Mouse (Mus musculus) kidney, postnatal 36 days (tissue): ENCODE data around the gene Skap1.
A peak's percentile ranks its signal among the peaks of the same experiment; 100 is the strongest.

ENCODE experiments used
- DNase-seq, 2 experiments: peaks; one replicate each; pipeline ENCODE4 v3.0.0; 2021 to 2022; ENCODE audit warnings: mixed read lengths in 2 of 2

The Skap1 gene

DNA sequence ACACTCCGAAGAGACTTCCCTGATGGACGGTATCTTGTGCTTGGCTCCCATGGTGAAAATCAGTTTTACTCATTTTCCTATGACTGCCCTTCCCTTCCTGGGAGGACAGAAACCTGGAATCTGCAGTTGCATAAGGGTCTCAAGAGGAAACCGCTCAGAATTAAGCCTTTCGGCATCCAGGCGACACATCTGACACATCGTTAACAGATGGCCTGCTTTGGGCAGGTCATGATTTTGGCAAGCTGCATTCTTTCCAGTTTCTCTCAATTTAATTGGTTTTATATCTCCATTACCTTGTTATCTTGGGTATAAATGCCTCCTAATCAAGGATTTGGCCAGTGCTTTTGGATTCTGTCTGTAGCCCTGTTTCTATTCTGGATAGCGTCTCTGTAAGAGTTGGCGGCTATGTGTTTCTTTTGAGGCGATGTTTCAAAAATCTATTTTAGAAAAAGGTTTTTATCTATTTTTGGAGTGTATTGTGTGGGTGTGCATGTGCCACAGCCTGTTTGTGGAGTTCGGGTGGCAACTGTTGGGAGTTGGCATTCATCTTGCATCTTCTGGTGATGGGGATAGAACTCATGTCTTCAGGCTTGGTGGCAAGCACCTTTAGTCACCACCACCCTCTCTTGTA lies 1.1 kb downstream of the Skap1 start:
- DNase-seq: no peak

DNA sequence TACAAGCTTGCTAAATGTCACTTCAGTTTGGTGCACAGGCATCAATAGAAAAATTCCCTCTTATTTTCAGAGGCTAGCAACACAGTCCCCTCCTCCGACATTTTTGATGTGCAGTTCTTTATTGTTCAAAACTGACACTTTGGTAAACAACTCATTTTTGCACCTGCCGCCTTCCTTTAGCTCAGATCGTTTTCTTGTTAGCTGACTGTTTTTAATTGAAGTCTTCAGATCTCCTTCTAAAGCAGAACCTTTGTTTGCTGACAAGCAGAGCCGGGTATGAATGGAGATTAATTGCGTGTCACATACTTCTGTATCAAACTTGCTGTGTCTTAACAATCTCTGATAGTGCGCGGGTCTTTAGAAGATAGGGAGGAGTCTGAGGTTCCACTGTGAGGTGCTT lies 2.0 kb downstream of the Skap1 start:
- no peak for DNase-seq

DNA sequence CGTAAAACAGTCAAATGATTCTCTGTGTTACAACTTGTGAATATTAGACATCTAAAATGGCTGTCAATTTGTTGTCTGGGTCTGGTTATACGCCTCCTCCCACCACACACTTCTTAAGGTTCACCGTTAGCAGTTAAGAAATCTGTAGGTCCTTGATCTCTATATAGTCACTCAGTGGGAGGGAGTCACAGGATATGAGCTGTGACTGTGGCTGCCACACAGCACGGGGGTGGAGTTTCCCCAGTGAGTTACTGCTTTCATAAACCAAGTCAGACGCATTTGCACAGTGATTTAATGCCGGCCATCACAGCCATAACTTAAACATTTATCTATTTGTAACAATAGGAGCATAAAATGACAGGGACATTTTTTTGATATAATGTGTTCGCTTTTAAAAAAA lies 2.6 kb downstream of the Skap1 start:
- DNase-seq: no peak

DNA sequence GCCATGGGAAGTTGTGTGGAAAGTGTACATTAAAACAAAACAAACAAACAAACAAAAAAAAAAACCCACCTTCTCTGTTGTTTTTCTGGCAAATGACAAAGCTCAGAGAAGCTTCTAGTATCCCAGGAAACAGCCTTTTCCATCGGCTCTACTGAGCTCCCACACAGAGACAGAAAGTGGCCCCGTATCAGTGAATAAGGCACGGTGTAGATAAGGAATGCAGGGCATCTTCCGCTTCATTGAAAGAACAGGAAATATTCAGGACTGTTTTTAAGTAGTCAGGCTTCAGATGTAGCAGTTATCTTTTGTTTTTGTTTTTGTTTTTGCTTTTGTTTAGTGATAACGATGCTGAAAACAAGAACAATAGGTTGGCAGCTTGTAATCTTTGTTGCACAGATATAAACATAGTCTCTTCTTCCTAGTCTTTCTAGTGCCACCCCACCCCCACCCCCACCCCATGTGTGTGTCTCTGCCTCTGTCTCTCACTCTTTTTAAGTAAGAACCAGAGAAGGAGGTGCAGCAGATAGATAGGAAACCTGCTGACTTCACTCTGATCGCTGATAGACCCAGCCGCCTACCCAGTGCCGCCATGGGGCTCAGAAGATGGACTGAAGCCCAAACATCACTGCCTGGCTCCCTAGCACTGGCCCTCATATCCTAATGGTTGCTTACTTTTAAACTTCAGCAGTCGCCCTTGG lies 3.8 kb downstream of the Skap1 start:
- DNase-seq: no peak

DNA sequence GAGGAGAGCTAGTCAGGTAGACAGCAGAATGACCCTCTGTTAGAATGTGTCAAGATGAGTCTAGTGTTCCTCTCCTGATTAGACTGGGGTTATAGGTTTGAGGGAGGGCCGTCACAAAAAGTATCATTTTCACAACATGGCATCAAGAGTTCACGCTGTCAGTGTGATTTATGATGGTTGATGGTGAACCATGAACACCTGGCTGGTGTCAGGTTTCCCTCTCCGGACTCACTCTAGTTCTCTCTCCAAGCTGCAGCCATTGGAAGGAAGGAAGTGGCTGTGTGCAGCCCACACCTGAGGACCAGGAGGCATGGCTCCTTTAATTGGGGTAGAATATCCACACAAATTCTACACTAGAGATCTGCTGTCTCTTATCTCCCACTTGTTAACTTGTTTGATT lies 18.3 kb downstream of the Skap1 start:
- DNase-seq: no peak

DNA sequence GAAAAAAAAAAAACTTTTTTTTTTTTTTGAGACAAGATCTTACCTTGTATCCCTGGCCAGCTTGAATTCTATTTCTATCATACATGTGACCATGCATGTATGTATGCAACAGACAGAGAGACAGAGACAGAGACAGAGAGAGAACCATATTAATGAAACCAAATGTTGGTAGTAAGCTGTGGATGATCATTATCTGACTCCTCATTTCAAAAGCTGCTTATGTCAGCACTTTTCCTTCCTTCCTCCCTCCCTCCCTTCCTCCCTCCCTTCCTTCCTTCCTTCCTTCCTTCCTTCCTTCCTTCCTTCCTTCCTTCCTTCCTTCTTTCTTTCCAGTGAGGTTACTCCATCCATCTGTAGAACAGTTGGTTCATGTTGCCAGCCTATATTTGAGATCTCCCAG lies 18.8 kb downstream of the Skap1 start:
- DNase-seq: no peak

DNA sequence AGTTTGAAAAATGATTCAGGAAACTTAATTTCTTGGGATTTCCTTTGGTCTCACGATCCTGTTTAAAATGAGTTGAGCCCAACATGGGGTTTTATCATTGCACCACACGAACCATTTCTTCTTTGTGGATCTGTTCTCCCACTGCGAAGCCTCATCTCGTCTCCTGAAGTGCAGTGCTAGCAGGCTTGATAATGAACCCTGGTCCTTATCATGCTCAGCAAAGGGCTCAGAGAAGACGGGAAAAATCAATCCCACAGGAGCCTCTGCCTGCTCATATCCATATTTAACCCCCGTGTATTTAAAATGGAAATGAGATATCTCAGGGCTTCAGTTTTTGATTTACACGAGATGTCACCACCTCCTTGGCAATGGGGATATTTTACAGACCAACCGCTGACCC lies 34.1 kb downstream of the Skap1 start:
- DNase-seq: no peak

DNA sequence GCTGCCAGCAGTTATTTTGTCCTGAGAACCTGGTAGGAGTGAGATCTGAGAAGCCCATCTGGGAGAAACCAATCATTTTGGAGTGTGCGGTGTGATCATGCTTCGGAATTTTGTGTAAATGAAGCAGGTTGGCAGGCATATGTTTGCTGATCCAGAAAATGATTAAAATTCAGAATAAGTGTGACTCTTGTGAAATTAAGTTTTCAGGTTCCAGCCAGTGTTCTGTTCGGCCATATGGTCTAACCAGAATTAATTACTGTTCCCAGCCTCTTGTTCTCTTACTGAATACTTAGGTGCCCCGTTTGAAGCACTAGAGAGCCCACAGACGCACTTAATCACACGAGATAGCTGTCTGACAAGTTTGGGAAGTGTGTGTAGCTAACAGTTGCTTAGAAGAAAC lies 36.6 kb downstream of the Skap1 start:
- DNase-seq: no peak

DNA sequence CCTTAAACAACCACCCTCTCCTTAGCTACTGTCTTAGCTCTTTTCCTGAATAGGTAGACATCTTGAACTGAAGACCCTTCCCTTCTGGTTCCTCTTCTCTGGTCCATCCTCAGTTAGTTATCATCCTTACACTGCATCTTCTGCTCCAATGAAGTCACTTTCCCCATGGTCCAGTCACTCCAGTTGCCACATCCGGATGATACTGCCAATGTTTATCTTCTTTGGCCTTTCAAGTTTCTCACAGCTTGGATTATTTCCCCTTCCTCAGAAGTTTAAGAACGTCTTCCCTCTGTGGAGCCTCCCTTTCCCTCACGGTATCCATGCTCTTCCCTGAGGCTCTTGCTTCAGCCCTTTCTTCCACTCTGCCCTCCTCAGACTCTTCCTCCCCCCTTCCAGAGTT lies 38.6 kb downstream of the Skap1 start:
- no peak for DNase-seq

DNA sequence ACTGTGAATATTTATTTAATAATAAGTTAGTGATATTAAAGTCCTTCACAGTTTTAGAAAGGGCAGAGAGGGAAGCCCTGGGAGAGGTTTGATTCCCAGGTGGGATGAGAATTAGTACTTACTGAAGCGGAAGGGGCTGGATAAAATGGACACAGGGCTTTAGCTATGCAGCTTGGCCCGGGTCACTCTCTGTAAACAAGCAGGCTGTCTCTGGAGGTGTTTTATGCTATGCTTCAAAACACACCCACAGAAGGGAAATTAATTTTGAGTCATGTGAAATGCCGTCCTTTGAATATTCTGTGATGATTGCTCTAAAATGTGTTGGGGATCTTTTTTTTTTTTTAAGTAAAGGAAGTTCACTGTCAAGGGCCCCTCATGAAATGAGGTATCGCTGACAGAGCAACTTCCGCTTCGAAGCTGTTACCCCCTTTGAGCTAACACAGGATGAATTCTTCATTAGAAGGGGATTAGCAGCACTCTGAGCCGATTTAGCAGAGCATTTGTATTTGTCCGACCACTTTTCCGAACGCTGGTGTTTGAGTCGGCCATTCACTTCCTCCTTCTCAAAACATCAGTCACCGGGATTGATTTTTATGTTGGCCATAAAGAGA lies 40.2 kb downstream of the Skap1 start:
- DNase-seq: no peak

DNA sequence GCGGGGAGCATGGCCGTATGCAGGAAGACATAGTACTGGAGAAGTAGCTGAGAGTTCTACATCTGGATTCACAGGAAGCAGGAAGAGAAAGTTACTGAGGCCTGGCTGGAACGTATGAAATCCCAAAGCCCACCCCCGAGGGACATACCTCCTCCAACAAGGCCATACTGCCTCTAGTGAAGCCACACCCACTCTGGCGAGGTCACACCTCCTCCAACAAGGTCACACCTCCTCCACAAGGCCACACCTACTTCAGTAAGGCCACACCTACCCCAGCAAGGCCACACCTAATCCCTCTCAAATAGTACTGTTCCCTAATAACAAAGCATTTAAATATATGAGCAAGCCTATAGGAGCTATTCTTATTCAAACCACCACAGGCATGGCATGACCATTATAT lies 41.4 kb downstream of the Skap1 start:
- DNase-seq: no peak

DNA sequence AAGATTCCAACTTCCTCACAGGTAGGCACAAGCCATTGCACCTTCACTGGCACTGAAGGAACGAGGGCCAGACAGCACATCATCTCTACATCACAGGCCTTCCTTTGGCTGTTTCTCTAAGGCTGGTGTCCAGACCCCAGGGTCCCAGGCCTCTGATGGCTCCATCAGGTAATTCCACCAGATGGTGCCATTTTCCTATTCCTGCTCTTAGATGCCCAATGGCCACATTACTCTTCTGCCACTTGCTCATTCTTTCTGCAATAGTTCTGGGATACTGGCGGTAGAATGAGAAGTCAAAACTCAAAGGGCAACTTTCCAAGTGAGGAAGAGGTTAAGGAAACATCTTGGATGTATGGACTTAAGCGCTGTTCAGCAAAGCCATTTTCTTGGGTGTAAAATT lies 50.8 kb downstream of the Skap1 start:
- DNase-seq: no peak

DNA sequence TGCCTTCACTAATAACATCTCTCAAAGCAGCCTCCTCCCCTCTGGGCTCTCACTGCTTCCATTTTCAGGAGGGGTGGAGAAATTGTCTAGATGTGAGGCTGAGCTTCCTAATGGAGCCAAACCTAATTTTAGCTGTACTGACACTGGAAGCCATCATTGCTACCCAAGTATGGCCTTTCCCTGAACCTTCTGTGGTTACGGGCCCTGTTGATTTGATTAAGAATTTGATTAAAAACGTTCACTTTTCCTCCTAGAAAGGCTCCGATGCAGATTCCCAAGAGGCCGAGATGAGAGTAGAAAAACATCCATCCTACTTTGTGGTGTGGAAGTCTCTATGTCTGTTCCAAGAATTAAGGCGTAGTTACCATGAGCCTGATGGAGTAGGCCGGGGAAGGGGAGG lies 60.1 kb downstream of the Skap1 start:
- no peak for DNase-seq

DNA sequence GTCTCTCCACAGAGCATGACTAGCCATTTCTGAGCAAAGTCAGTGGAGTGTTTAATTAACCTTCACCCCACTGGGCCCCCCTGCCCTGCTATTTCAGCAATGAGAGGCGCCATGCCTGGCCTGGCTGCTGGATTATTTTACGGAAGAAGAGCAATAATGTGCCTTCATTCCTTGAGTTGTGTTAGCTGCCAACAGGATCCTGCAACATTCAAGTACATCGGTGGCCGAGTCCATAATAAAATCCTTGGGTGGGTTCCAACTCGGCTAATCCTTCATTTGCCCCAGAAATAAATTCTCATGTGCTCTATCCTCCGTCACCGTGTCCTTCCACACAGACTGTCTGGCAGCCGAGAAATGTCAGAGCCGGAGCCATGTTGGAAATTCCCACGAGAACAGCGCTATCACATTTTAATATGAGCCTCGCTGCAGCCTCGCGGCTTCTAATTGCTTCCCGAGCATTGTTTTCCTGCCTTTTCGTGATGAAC lies 61.8 kb downstream of the Skap1 start:
- no peak for DNase-seq

DNA sequence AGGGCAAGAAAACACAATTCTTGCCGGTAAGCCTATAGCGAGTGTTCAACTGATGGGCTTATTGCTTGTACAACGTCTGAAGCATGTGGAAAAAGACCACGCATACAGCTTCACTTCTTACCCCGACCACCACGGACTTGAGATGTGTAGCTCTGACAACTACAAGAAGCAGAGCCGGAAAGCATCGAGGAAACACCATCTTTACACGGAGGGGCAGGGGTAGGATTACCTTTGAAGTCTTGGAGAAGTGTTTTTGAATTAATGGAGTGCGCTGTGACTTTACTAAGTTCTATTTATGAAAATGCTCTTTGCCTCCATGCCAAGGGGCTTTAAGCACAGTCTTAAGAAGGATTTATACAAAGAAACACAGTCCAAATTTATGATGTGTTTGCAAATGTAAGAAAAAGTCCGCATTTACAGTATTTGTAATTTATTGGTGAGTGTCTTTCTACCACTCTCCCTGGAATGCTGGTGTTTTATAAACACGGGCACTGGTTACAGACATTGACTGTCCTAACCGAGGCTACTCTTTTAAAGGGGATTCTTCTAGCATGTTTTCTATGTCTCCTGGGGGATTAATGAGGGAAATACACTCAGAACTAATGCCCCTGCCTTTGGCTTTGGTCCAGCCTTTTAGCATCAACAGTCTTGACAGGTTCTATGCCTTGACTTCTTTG lies 67.5 kb downstream of the Skap1 start:
- no peak for DNase-seq

DNA sequence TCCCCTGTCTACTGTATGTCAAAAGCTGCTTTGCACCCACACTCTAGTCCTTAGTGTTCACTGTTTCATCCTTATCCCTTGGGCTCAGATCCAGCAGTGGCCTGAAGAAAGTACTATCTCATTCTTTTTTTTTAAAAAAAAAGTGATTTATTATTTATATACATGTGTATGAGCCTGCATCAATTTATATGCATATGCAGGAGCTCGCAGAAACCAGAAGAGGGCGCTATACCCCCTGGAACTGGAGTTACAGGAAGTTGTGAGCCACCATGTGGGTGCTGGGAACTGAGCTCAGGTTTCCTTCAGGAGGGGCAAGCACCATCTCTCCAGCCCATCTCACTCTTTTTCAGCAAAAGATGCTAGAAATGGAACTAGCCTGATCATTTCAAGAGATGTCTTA lies 70.1 kb downstream of the Skap1 start:
- no peak for DNase-seq

DNA sequence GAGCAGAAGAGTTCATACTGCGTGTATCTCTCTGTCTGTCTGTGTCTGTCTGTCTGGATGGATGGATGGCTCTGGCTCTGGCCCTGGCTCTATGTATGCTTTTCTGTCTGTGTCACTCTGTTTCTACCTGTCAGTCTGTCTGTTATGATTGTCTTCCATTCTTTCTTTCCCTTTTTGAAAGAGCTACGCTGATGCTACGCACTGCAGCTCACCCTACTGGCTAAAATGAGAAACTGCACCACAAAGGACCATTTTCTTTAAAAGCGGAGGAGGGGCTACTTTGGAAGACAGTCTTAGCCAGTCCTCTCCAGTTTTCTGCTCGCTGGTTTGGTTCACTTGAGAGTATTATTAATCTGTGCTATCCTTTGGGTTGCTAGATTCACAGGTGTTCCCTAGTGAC lies 71.8 kb downstream of the Skap1 start:
- peak; percentile 55 to 59 for DNase-seq

DNA sequence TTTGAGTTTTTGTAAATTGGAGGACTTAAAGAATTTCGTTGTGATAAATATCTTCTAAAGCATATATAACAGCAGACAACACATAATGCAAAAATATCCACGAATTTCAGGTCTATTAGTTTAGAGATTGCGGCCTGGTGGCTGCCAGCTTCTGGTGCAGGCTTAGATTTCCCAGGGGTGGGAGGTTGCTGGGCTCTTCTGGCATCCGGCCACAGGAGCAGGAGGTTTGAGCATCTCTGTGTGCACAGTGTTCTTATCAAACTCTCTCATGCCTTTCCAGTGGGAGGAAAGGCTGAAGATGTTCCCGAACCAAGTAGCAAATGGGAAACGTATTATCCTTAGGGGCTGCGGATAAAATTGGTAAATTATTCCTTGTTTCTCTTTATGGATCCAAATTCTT lies 77.6 kb downstream of the Skap1 start:
- peak in 1 of 2 experiments; percentile 54 for DNase-seq

DNA sequence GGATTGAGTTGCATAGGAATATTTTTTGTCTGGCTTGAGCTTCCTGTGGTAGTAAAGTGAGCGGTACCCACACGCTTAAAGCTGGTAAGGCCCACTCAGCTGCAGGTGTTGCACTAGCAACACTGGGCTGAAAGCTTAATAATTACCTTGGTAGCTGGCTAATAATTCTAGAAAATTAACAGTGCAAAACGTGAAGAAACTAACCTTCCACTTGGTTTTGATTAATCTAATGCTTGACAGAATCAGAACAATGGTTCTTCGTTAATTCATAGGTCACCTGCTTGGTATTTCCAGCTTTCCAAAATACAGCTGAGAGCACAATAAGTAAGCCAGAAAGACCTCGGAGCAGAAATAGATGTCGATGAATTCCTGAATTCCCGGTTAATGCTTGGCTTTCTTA lies 78.2 kb downstream of the Skap1 start:
- peak; percentile 39 to 80 for DNase-seq

DNA sequence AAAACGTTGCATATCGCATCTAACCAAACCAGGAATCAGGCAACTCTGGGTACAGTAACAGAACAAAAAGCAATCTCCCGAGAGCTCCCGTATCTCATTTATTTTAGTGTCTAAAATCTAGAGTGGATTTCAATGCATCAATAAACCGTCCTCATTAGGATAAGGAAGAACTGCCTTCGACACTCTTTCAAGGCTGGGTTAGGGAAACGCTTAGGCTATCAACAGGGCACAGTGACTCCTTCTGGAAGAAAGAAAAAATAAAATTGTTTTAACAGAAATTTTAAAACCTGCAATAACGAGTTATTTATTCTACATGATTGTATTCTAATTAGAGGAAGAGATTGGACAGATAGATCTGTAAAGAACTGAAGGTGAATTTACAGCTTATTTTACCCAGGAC lies 82.0 kb downstream of the Skap1 start:
- DNase-seq: no peak

DNA sequence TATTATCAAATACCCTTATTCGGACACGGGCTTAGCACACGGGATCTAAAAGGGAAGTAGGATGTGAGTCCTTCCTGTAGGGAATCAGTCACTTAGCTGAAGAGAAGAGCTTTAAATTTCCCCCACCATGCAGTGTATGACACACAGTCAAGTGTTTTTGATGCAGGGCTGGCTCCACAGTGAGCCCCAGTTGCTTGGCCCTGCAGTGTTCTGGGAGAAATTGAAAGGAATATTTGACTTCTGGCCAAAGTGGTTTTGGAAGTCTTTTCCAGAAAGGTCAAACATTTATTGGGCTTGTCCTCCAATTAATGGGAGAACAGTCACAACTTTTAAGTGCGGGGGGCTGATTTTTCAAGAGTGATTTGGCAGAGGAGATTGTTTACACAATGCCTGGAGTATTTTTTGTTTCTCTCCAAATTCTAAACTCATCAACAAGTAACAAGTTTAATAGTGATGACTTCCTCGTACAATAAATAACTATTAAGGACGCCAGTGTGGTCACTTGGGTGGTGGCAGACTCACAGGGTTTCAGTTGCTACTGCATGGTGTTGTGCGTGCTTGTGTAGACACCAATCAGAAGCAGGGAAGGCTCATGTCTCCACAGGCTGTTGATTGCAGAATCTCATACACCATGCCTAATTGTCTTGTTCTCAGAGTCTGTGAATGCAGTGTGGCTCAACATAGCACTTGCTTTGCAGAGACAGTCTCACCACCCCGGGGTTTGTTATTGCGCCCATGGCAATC lies 86.7 kb downstream of the Skap1 start:
- DNase-seq: peak in 1 of 2 experiments; percentile 29

DNA sequence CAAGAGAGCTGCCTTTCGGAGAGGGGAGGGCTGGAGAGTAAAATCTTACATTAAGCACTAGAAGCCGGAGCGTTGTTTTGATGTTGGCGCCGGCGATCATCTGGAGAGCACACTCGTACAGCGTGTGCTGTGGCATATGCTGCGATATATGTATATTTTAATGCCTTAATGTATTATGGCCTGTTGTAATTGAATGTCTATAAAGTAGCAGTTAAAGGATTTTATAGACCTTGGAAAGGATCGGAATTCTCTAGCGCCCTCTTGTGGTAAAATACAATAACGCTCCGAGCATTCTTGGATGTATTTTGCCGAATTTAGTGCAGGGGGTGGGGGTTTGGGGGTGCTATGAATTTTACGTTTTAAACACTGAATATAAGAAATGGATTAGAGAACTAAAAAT lies 88.7 kb downstream of the Skap1 start:
- peak; percentile 48 to 60 for DNase-seq

DNA sequence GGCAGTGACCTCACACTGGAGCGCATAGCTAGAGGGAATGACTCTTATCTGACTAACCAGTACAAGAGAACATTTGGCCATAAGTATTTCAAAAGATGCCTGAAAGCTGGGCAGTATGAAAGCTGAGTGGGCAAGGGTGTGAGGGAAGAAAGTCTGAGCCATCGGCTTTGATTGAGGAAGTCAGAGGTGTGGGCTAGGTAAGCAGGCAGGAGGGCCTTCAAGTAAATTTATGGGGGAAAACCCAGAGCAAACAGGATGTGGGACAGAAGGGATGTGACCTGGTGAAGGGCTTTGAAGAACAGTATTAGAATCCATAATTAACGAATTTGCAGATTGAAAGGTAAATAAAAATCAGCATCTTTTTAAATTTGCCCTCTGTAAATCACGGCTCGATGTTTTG lies 95.8 kb downstream of the Skap1 start:
- DNase-seq: no peak
